Mouse (Mus musculus) lung, embryonic 15.5 days (tissue): ENCODE results near the gene Mpp6. TPM values are rescaled to one million over a fixed set of nuclear protein-coding genes. Genes with fewer than 3 reads are reported as not detected.

Experiments
- ATAC-seq: fragments of 200-750 bp; cut with Nextera tagmentation; 2 replicates; pipeline ENCODE4 v1.8.0; 2017; ENCODE audit warnings: moderate number of reproducible peaks, borderline replicate concordance; ENCODE audit not compliant: low FRiP score, low TSS enrichment; ENCODE audit errors: extremely low read depth
- H3K27ac ChIP-seq: fragments of 300-500 bp; sonication (generic); 2 replicates; pipeline ENCODE4 v1.5.1; 2015; ENCODE audit warnings: moderate library complexity, mild to moderate bottlenecking, inconsistent platforms
- H3K27me3 ChIP-seq: fragments of 300-500 bp; sonication (generic); 2 replicates; pipeline ENCODE4 v1.6.1; 2015; ENCODE audit warnings: inconsistent platforms
- H3K36me3 ChIP-seq: fragments of 300-500 bp; sonication (generic); 2 replicates; pipeline ENCODE4 v1.6.1; 2015; ENCODE audit warnings: inconsistent platforms
- H3K4me1 ChIP-seq: fragments of 300-500 bp; sonication (generic); 2 replicates; pipeline ENCODE4 v1.6.1; 2015; ENCODE audit warnings: inconsistent platforms
- H3K4me2 ChIP-seq: fragments of 300-500 bp; sonication (generic); 2 replicates; pipeline ENCODE4 v1.6.1; 2015; ENCODE audit warnings: inconsistent platforms, mild to moderate bottlenecking, moderate library complexity
- H3K4me3 ChIP-seq: fragments of 300-500 bp; sonication (generic); 2 replicates; pipeline ENCODE4 v1.5.1; 2015; ENCODE audit warnings: mild to moderate bottlenecking, inconsistent platforms
- H3K9ac ChIP-seq: fragments of 300-500 bp; sonication (generic); 2 replicates; pipeline ENCODE4 v1.6.1; 2015; ENCODE audit warnings: inconsistent platforms
- H3K9me3 ChIP-seq: fragments of 300-500 bp; sonication (generic); 2 replicates; pipeline ENCODE4 v1.6.1; 2016; ENCODE audit warnings: inconsistent platforms
- WGBS: fragments of 180-500 bp; shearing (Covaris S2); methylation state at CpG from one replicate; pipeline ENCODE4 v1.1.7; 2015; 5-methylcytosine and 5-hydroxymethylcytosine counted together
- polyA plus RNA-seq: library from polyadenylated mRNA; unstranded; fragments of >200 nt; fragmentation: Nextera tagmentation; extraction: Ambion mirVana; gene quantifications from 2 replicates; pipeline ENCODE4 v1.2.1, GENCODE M21; 2015

Mpp6 gene
- polyA plus RNA-seq, 1 experiment from 2014 or later: 64.2 TPM

- no peak for ATAC-seq
- Histone ChIP-seq H3K36me3 (no peaks in the 10 kb centered on the region), H3K9ac (peak overlapping the region; percentile 84), H3K4me2 (peak overlapping the region; percentile 89), H3K4me1 (peaks cover 19% of the 10 kb centered on the region), H3K4me3 (peak overlapping the region; percentile 95), H3K27me3 (peaks cover 11% of the 10 kb centered on the region; the same call in 1 of the 2 replicates), H3K9me3 (no peaks in the 10 kb centered on the region), H3K27ac (peak overlapping the region; percentile 92; the same call in 1 of the 2 replicates)
- WGBS: 6% methylated on average over 6 of the region's 6 CpGs
Observed at GRCm38 (mm10) chr6:50111111-50111655, 1.1 kb downstream of the Mpp6 start.

- 0% methylated on average over 8 of the region's 8 CpGs for WGBS
- Histone ChIP-seq H3K9ac (no peak overlapping the region), H3K27me3 (peaks cover 11% of the 10 kb centered on the region; the same call in 1 of the 2 replicates), H3K36me3 (no peaks in the 10 kb centered on the region), H3K9me3 (no peaks in the 10 kb centered on the region), H3K27ac (no peak overlapping the region), H3K4me1 (peaks cover 19% of the 10 kb centered on the region), H3K4me2 (peak overlapping the region; percentile 28; the same call in 1 of the 2 replicates), H3K4me3 (no peak overlapping the region)
- ATAC-seq: peak; percentile 80
Observed at GRCm38 (mm10) chr6:50112775-50113174, 2.7 kb downstream of the Mpp6 start.

GRCm38 (mm10) chr6:50114280-50114679 is 4.2 kb downstream of the Mpp6 start:
- no peaks in the 10 kb centered on the region for H3K36me3 ChIP-seq
- H3K9me3 ChIP-seq: no peaks in the 10 kb centered on the region
- WGBS: 82% methylated on average over 6 of the region's 6 CpGs
- no peak for ATAC-seq
- H3K27me3 ChIP-seq: 0 out of 2 replicates have a peak, but pooled peaks cover 2% of the 10 kb centered on the region
- H3K4me1 ChIP-seq: peaks cover 14% of the 10 kb centered on the region
- no peak overlapping the region for H3K9ac ChIP-seq
- H3K4me2 ChIP-seq: no peak overlapping the region
- no peak overlapping the region for H3K27ac ChIP-seq
- no peak overlapping the region for H3K4me3 ChIP-seq

GRCm38 (mm10) chr6:50120931-50121330 is 10.9 kb downstream of the Mpp6 start:
- H3K4me2 ChIP-seq: no peak overlapping the region
- ATAC-seq: no peak

GRCm38 (mm10) chr6:50122835-50123234 is 12.8 kb downstream of the Mpp6 start:
- WGBS: 95% methylated on average over 4 of the region's 4 CpGs

More at GRCm38 (mm10) chr6:50120931-50121330, 10.9 kb downstream of the Mpp6 start:
- Histone ChIP-seq H3K27me3 (no peaks in the 10 kb centered on the region), H3K27ac (no peak overlapping the region), H3K9ac (no peak overlapping the region), H3K4me3 (no peak overlapping the region), H3K9me3 (no peaks in the 10 kb centered on the region), H3K4me1 (no peaks in the 10 kb centered on the region), H3K36me3 (no peaks in the 10 kb centered on the region)
- WGBS: 83% methylated on average over 1 of the region's 1 CpGs

GRCm38 (mm10) chr6:50124197-50124596 is 14.2 kb downstream of the Mpp6 start:
- H3K9me3 ChIP-seq: no peaks in the 10 kb centered on the region

More at GRCm38 (mm10) chr6:50122835-50123234, 12.8 kb downstream of the Mpp6 start:
- Histone ChIP-seq H3K4me2 (no peak overlapping the region), H3K4me1 (no peaks in the 10 kb centered on the region), H3K4me3 (no peak overlapping the region), H3K27me3 (no peaks in the 10 kb centered on the region), H3K9me3 (no peaks in the 10 kb centered on the region), H3K9ac (no peak overlapping the region), H3K36me3 (no peaks in the 10 kb centered on the region), H3K27ac (no peak overlapping the region)
- ATAC-seq: no peak

GRCm38 (mm10) chr6:50126331-50126730 is 16.3 kb downstream of the Mpp6 start:
- 93% methylated on average over 2 of the region's 2 CpGs for WGBS
- no peaks in the 10 kb centered on the region for H3K4me1 ChIP-seq
- no peaks in the 10 kb centered on the region for H3K9me3 ChIP-seq
- no peak overlapping the region for H3K4me2 ChIP-seq
- H3K27ac ChIP-seq: no peak overlapping the region
- H3K27me3 ChIP-seq: no peaks in the 10 kb centered on the region
- no peak overlapping the region for H3K4me3 ChIP-seq
- 0 out of 2 replicates have a peak, but pooled peaks cover 3% of the 10 kb centered on the region for H3K36me3 ChIP-seq
- H3K9ac ChIP-seq: no peak overlapping the region
- ATAC-seq: no peak

More at GRCm38 (mm10) chr6:50124197-50124596, 14.2 kb downstream of the Mpp6 start:
- Histone ChIP-seq H3K4me3 (no peak overlapping the region), H3K4me1 (no peaks in the 10 kb centered on the region), H3K27ac (no peak overlapping the region), H3K4me2 (no peak overlapping the region), H3K27me3 (no peaks in the 10 kb centered on the region), H3K36me3 (no peaks in the 10 kb centered on the region), H3K9ac (no peak overlapping the region)
- 76% methylated on average over 2 of the region's 2 CpGs for WGBS
- no peak for ATAC-seq

GRCm38 (mm10) chr6:50127536-50127935 is 17.5 kb downstream of the Mpp6 start:
- no peak overlapping the region for H3K9ac ChIP-seq
- no peaks in the 10 kb centered on the region for H3K27me3 ChIP-seq
- no peak overlapping the region for H3K4me2 ChIP-seq
- 0 out of 2 replicates have a peak, but pooled peaks cover 3% of the 10 kb centered on the region for H3K36me3 ChIP-seq
- no peaks in the 10 kb centered on the region for H3K9me3 ChIP-seq
- H3K4me3 ChIP-seq: no peak overlapping the region
- 91% methylated on average over 6 of the region's 6 CpGs for WGBS
- H3K4me1 ChIP-seq: no peaks in the 10 kb centered on the region
- no peak overlapping the region for H3K27ac ChIP-seq
- no peak for ATAC-seq

GRCm38 (mm10) chr6:50137651-50138050 is 27.6 kb downstream of the Mpp6 start:
- Histone ChIP-seq H3K4me3 (no peak overlapping the region), H3K4me1 (no peaks in the 10 kb centered on the region), H3K9me3 (no peaks in the 10 kb centered on the region), H3K27ac (no peak overlapping the region), H3K4me2 (no peak overlapping the region), H3K9ac (no peak overlapping the region), H3K27me3 (no peaks in the 10 kb centered on the region), H3K36me3 (no peaks in the 10 kb centered on the region)
- no peak for ATAC-seq
- WGBS: 61% methylated on average over 3 of the region's 3 CpGs

GRCm38 (mm10) chr6:50139526-50139925 is 29.5 kb downstream of the Mpp6 start:
- WGBS: 70% methylated on average over 3 of the region's 3 CpGs
- ATAC-seq: no peak
- H3K4me1 ChIP-seq: no peaks in the 10 kb centered on the region
- H3K9me3 ChIP-seq: no peaks in the 10 kb centered on the region
- no peak overlapping the region for H3K4me3 ChIP-seq
- H3K36me3 ChIP-seq: no peaks in the 10 kb centered on the region
- no peak overlapping the region for H3K27ac ChIP-seq
- no peaks in the 10 kb centered on the region for H3K27me3 ChIP-seq
- no peak overlapping the region for H3K9ac ChIP-seq
- H3K4me2 ChIP-seq: no peak overlapping the region

- Histone ChIP-seq H3K4me3 (no peak overlapping the region), H3K27me3 (no peaks in the 10 kb centered on the region), H3K27ac (no peak overlapping the region), H3K4me2 (no peak overlapping the region), H3K4me1 (no peaks in the 10 kb centered on the region), H3K9ac (no peak overlapping the region), H3K36me3 (peaks cover 3% of the 10 kb centered on the region; the same call in 1 of the 2 replicates), H3K9me3 (no peaks in the 10 kb centered on the region)
- ATAC-seq: no peak
Observed at GRCm38 (mm10) chr6:50146158-50146557, 36.1 kb downstream of the Mpp6 start.

GRCm38 (mm10) chr6:50149378-50149777 is 39.3 kb downstream of the Mpp6 start:
- 80% methylated on average over 4 of the region's 4 CpGs for WGBS
- Histone ChIP-seq H3K4me3 (no peak overlapping the region), H3K27me3 (no peaks in the 10 kb centered on the region), H3K9ac (no peak overlapping the region), H3K9me3 (no peaks in the 10 kb centered on the region), H3K4me1 (no peaks in the 10 kb centered on the region), H3K4me2 (no peak overlapping the region), H3K27ac (no peak overlapping the region), H3K36me3 (peaks cover 3% of the 10 kb centered on the region; the same call in 1 of the 2 replicates)
- ATAC-seq: no peak
